Mouse (Mus musculus) heart, postnatal 0 days (tissue): ENCODE results near the gene Dguok. TPM values are rescaled to one million over a fixed set of nuclear protein-coding genes. Genes with fewer than 3 reads are reported as not detected.

Experiments used
- ATAC-seq: fragments of 200-750 bp; cut with Nextera tagmentation; 2 replicates; pipeline ENCODE4 v1.8.0; 2017; ENCODE audit warnings: low read depth, moderate number of reproducible peaks, moderate library complexity; ENCODE audit not compliant: insufficient read depth
- DNase-seq: peaks from one replicate; pipeline ENCODE4 v3.0.0-alpha.2; 2016; ENCODE audit warnings: low spot score
- H3K27ac ChIP-seq: fragments of 300-500 bp; sonication (generic); 2 replicates; pipeline ENCODE4 v1.5.1; 2014; ENCODE audit warnings: low read depth, mild to moderate bottlenecking
- H3K27me3 ChIP-seq: fragments of 300-500 bp; sonication (generic); 2 replicates; pipeline ENCODE4 v1.6.1; 2014; ENCODE audit warnings: low read length, mixed read lengths; ENCODE audit not compliant: control insufficient read depth, insufficient read depth
- H3K36me3 ChIP-seq: fragments of 300-500 bp; sonication (generic); replicated peaks from 2 replicates; pipeline ENCODE4 v1.6.1; 2014; ENCODE audit warnings: low read length, mixed read lengths; ENCODE audit not compliant: control insufficient read depth, insufficient read depth
- H3K4me1 ChIP-seq: fragments of 300-500 bp; sonication (generic); 2 replicates; pipeline ENCODE4 v1.6.1; 2014; ENCODE audit warnings: antibody characterized with exemption; ENCODE audit not compliant: control insufficient read depth, insufficient read depth
- H3K4me2 ChIP-seq: fragments of 300-500 bp; sonication (generic); 2 replicates; pipeline ENCODE4 v1.6.1; 2014; ENCODE audit warnings: low read depth, mild to moderate bottlenecking, low read length, moderate library complexity
- H3K4me3 ChIP-seq: fragments of 300-500 bp; sonication (generic); 2 replicates; pipeline ENCODE4 v1.5.1; 2014; ENCODE audit warnings: low read depth, low read length
- H3K9ac ChIP-seq: fragments of 300-500 bp; sonication (generic); replicated peaks from 2 replicates; pipeline ENCODE4 v1.6.1; 2014; ENCODE audit warnings: low read depth, low read length, mixed read lengths
- H3K9me3 ChIP-seq: fragments of 300-500 bp; sonication (generic); replicated peaks from 2 replicates; pipeline ENCODE4 v1.6.1; 2016; ENCODE audit warnings: low read length; ENCODE audit not compliant: control insufficient read depth
- CTCF ChIP-seq: IDR thresholded peaks from 2 replicates; pipeline ENCODE4 v1.5.1; 2016; ENCODE audit warnings: antibody characterized with exemption, control low read depth, low read depth
- EP300 ChIP-seq: IDR thresholded peaks from 2 replicates; pipeline ENCODE4 v1.6.1; 2016; ENCODE audit warnings: antibody characterized with exemption, low read depth
- WGBS: fragments of 180-500 bp; shearing (Covaris S2); extraction: QIAGEN DNeasy Blood & Tissue Kit; methylation state at CpG from one replicate; pipeline ENCODE4 v1.1.7; 2014; 5-methylcytosine and 5-hydroxymethylcytosine counted together
- polyA plus RNA-seq: library from polyadenylated mRNA; unstranded; fragments of >200 nt; fragmentation: Nextera tagmentation; extraction: Ambion mirVana; gene quantifications from 2 replicates; pipeline ENCODE4 v1.2.1, GENCODE M21; 2015
- total RNA-seq: library from RNA; depleted of rRNA; stranded (reverse); fragments of >200 nt; gene quantifications from 2 replicates; pipeline ENCODE4 v1.2.3, GENCODE M21; 2014; ENCODE audit warnings: low replicate concordance

Dguok gene
- total and polyA plus RNA-seq, 2 experiments from 2014 or later, result 25.2 to 51.7 TPM

GRCm38 (mm10) chr6:83540017-83540416, 33.2 kb upstream of the Dguok start:
- Histone ChIP-seq H3K4me2 (no peak overlapping the region), H3K4me1 (0 out of 2 replicates have a peak, but pooled peaks cover 15% of the 10 kb centered on the region), H3K9me3 (no peaks in the 10 kb centered on the region), H3K27ac (peak overlapping the region; percentile 11; the same call in 1 of the 2 replicates), H3K27me3 (no peaks in the 10 kb centered on the region), H3K4me3 (no peak overlapping the region), H3K36me3 (peaks cover 12% of the 10 kb centered on the region), H3K9ac (no peak overlapping the region)
- WGBS, result 41% methylated on average over 4 of the region's 4 CpGs
- TF ChIP-seq CTCF (no peak), EP300 (no peak)
- ATAC-seq, result no peak
- DNase-seq, result no peak

GRCm38 (mm10) chr6:83536795-83537059, 30.0 kb upstream of the Dguok start:
- Histone ChIP-seq H3K4me1 (0 out of 2 replicates have a peak, but pooled peaks cover 10% of the 10 kb centered on the region), H3K27me3 (no peaks in the 10 kb centered on the region), H3K4me3 (no peak overlapping the region), H3K4me2 (no peak overlapping the region), H3K9ac (no peak overlapping the region), H3K27ac (peak overlapping the region; percentile 0; the same call in 1 of the 2 replicates), H3K9me3 (no peaks in the 10 kb centered on the region), H3K36me3 (no peaks in the 10 kb centered on the region)
- TF ChIP-seq EP300 (no peak), CTCF (no peak)
- DNase-seq, result no peak
- 43% methylated on average over 6 of the region's 6 CpGs for WGBS
- ATAC-seq, result no peak

GRCm38 (mm10) chr6:83536028-83536794, 29.4 kb upstream of the Dguok start, which contains the start of gene Actg2:
Gene Actg2 (minus strand): TSS chr6:83536265.
- Histone ChIP-seq H3K4me2 (no peak within 1 kb of the TSS), H3K4me3 (no peak within 1 kb of the TSS), H3K4me1 (0 out of 2 replicates have a peak, but pooled peaks cover 5% of the 10 kb centered on the region), H3K9me3 (no peaks in the 10 kb centered on the region), H3K27me3 (no peaks in the 10 kb centered on the region), H3K27ac (peak within 1 kb of the TSS; percentile 0; the same call in 1 of the 2 replicates), H3K36me3 (no peaks in the 10 kb centered on the region), H3K9ac (no peak within 1 kb of the TSS)
- no peak for TF ChIP-seq EP300
- TF ChIP-seq CTCF, result no peak
- DNase-seq (no peak), ATAC-seq (no peak)
- whole genome bisulfite sequencing, result 70% methylated on average over 12 of the region's 12 CpGs

- Histone ChIP-seq H3K9ac (no peak overlapping the region), H3K9me3 (no peaks in the 10 kb centered on the region), H3K27ac (no peak overlapping the region), H3K4me2 (no peak overlapping the region), H3K4me1 (no peaks in the 10 kb centered on the region), H3K36me3 (no peaks in the 10 kb centered on the region), H3K4me3 (no peak overlapping the region), H3K27me3 (no peaks in the 10 kb centered on the region)
- no peak for ATAC-seq
- TF ChIP-seq EP300 (no peak), CTCF (no peak)
- no peak for DNase-seq
- 90% methylated on average over 2 of the region's 2 CpGs for WGBS
Observed at GRCm38 (mm10) chr6:83532608-83533007, 25.8 kb upstream of the Dguok start.

- no peak for ATAC-seq
- no peak for TF ChIP-seq EP300
- TF ChIP-seq CTCF, result no peak
- WGBS, result 27% methylated on average over 6 of the region's 6 CpGs
Observed at GRCm38 (mm10) chr6:83523194-83523593, 16.4 kb upstream of the Dguok start.

More at GRCm38 (mm10) chr6:83523194-83523593, 16.4 kb upstream of the Dguok start:
- no peaks in the 10 kb centered on the region for H3K27me3 ChIP-seq
- H3K27ac ChIP-seq, result no peak overlapping the region
- no peak overlapping the region for H3K4me3 ChIP-seq
- no peak overlapping the region for H3K4me2 ChIP-seq
- no peaks in the 10 kb centered on the region for H3K36me3 ChIP-seq
- no peak overlapping the region for H3K9ac ChIP-seq
- H3K4me1 ChIP-seq, result 0 out of 2 replicates have a peak, but pooled peaks cover 4% of the 10 kb centered on the region
- no peak for DNase-seq
- no peaks in the 10 kb centered on the region for H3K9me3 ChIP-seq
